Mouse (Mus musculus) embryonic facial prominence, embryonic 12.5 days (tissue): ENCODE results near the gene BC055324. TPM values are rescaled to one million over a fixed set of nuclear protein-coding genes. Genes with fewer than 3 reads are reported as not detected.
A peak's percentile ranks its signal among the peaks of the same experiment; 100 is the strongest.

Source experiments
- ATAC-seq: fragments of 200-750 bp; cut with Nextera tagmentation; 2 replicates; pipeline ENCODE4 v1.8.0; 2017; ENCODE audit not compliant: insufficient number of reproducible peaks, insufficient read depth, low FRiP score, low TSS enrichment
- H3K27ac ChIP-seq: fragments of 300-500 bp; sonication (generic); 2 replicates; pipeline ENCODE4 v1.5.1; 2016; ENCODE audit warnings: mild to moderate bottlenecking
- H3K27me3 ChIP-seq: fragments of 300-500 bp; sonication (generic); 2 replicates; pipeline ENCODE4 v1.6.1; 2016; ENCODE audit warnings: mild to moderate bottlenecking, moderate library complexity
- H3K36me3 ChIP-seq: fragments of 300-500 bp; sonication (generic); 2 replicates; pipeline ENCODE4 v1.6.1; 2016; ENCODE audit warnings: mild to moderate bottlenecking
- H3K4me1 ChIP-seq: fragments of 300-500 bp; sonication (generic); 2 replicates; pipeline ENCODE4 v1.6.1; 2016
- H3K4me2 ChIP-seq: fragments of 300-500 bp; sonication (generic); replicated peaks from 2 replicates; pipeline ENCODE4 v1.6.1; 2016; ENCODE audit warnings: mild to moderate bottlenecking, moderate library complexity
- H3K4me3 ChIP-seq: fragments of 300-500 bp; sonication (generic); 2 replicates; pipeline ENCODE4 v1.5.1; 2016; ENCODE audit warnings: mild to moderate bottlenecking
- H3K9ac ChIP-seq: fragments of 300-500 bp; sonication (generic); 2 replicates; pipeline ENCODE4 v1.6.1; 2016; ENCODE audit warnings: mild to moderate bottlenecking, moderate library complexity
- H3K9me3 ChIP-seq: fragments of 300-500 bp; sonication (generic); 2 replicates; pipeline ENCODE4 v1.6.1; 2016; ENCODE audit warnings: mild to moderate bottlenecking, moderate library complexity
- WGBS: fragments of 180-500 bp; shearing (Covaris S2); methylation state at CpG from one replicate; pipeline ENCODE4 v1.1.7; 2016; 5-methylcytosine and 5-hydroxymethylcytosine counted together
- polyA plus RNA-seq: library from polyadenylated mRNA; unstranded; fragments of >200 nt; fragmentation: Nextera tagmentation; extraction: Ambion mirVana; gene quantifications from 2 replicates; pipeline ENCODE4 v1.2.1, GENCODE M21; 2016

Gene BC055324
- polyA plus RNA-seq, 1 experiment from 2014 or later = 30.8 TPM

DNA sequence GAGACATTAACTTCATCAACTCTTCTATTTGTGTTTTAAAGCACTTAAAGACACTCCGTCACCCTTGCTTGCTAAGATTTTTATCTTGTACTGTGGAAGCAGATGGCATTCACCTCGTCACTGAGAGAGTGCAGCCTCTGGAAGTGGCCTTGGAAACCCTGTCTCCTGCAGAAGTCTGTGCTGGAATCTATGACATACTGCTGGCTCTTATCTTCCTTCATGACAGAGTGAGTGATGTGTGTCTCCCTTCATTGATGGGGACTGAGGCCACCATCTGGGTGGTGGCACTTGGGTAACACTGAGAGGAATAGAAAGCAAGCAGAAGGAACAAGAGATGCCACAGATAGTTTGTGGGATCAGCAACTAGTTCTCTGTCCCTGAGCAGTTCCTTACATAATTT lies 60.0 kb downstream of the BC055324 start:
- Histone ChIP-seq H3K27me3 (no peaks in the 10 kb centered on the region), H3K9me3 (no peaks in the 10 kb centered on the region), H3K4me3 (no peak overlapping the region), H3K4me2 (no peak overlapping the region), H3K4me1 (peaks cover 8% of the 10 kb centered on the region), H3K36me3 (peaks cover 54% of the 10 kb centered on the region), H3K27ac (no peak overlapping the region), H3K9ac (no peak overlapping the region)
- ATAC-seq = no peak
- 88% methylated on average over 2 of the region's 2 CpGs for WGBS

DNA sequence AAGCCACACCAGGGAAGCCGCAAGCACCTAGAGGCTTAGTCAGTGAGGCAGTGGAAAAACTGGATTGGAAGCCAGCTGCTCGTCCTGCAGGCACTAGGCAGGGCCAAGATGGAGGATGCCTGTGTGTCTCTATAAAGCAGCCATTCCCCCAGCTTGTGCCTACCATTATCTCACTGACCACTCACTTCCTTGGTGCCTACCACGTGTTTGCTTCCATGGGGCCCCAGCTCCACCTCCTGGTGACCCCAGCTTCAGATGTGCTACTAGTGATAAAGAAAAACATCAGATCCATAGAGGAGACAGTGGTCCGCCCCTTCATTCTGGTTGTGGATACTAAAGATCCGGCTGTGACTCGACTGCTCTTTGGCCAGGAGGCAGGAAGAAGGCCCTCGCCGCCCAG lies 62.8 kb downstream of the BC055324 start:
- no peak for ATAC-seq
- H3K9ac ChIP-seq = no peak overlapping the region
- no peak overlapping the region for H3K4me2 ChIP-seq
- 85% methylated on average over 8 of the region's 8 CpGs for WGBS
- H3K9me3 ChIP-seq = no peaks in the 10 kb centered on the region
- no peaks in the 10 kb centered on the region for H3K27me3 ChIP-seq
- peaks cover 35% of the 10 kb centered on the region for H3K36me3 ChIP-seq
- H3K4me3 ChIP-seq = no peak overlapping the region
- peaks cover 8% of the 10 kb centered on the region for H3K4me1 ChIP-seq
- H3K27ac ChIP-seq = no peak overlapping the region

DNA sequence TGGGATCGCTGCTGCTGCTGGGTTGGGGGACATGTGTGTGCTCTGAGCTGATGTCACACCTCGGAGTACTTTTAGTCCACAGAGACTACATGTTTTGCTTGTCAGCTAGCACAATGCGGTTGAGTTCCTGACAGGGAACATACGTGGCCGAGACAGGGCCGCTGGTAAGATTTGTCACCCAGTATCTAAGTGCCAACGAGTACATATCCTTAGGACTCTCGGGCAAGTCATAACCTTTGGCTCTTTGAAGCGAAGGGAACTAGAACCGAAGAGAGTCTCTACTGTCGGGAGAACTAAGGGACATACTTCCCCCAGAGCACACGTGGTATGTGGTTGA lies 64.2 kb downstream of the BC055324 start:
- H3K27ac ChIP-seq = no peak overlapping the region
- peaks cover 22% of the 10 kb centered on the region for H3K36me3 ChIP-seq
- ATAC-seq = no peak
- no peaks in the 10 kb centered on the region for H3K27me3 ChIP-seq
- H3K4me2 ChIP-seq = peak overlapping the region; percentile 85
- peak overlapping the region; percentile 96 for H3K4me3 ChIP-seq
- H3K9ac ChIP-seq = peak overlapping the region; percentile 94
- 5% methylated on average over 12 of the region's 12 CpGs for WGBS
- peaks cover 8% of the 10 kb centered on the region for H3K4me1 ChIP-seq
- H3K9me3 ChIP-seq = no peaks in the 10 kb centered on the region

DNA sequence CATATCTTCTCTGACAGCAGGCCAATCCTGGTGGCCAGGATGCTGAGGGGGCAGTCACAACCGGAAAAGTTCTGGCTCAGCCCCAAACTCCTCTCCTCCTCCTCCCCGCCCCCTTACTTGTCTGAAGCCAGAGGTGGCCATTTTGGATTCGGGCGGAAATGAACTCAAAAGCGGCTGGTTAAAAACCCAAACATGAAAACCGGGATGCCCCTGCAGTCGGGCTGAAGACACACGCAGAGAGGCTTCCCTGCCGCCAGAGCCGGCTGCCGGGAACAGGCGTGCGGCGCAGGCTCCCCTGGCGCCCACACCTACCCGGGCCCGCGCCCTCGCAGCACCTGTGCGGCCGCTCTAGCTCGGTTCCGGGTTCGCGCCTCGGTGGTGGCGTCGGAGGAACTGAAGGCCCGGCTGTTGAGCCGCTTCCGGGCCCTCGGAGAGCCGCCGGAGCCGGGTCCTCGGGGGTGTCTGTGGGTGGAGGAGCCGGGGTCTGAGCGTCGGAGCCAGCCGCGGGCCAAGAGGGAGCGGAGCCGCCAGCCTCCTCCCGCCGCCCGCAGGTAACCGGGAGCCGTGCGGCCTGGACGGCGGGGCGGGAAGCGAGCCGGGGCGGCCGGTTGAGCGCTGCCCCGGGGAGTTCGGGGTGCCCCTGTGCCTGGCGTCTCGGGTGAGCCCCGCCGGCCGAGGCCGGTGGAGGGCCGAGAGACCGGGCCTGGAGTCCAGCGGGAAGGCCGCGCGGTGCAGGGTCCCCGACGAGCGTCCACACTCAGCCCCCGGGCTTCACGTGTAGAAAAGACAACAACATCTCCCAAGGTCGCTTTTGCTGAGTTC lies 64.7 kb downstream of the BC055324 start:
- Histone ChIP-seq H3K4me1 (peaks cover 8% of the 10 kb centered on the region), H3K36me3 (peaks cover 16% of the 10 kb centered on the region), H3K27me3 (no peaks in the 10 kb centered on the region), H3K27ac (peak overlapping the region; percentile 63; the same call in 1 of the 2 replicates), H3K9me3 (no peaks in the 10 kb centered on the region), H3K4me2 (peak overlapping the region; percentile 85), H3K9ac (peak overlapping the region; percentile 94), H3K4me3 (peak overlapping the region; percentile 96)
- under 1% methylated on average over 77 of the region's 77 CpGs for WGBS
- ATAC-seq = peak; percentile 91

DNA sequence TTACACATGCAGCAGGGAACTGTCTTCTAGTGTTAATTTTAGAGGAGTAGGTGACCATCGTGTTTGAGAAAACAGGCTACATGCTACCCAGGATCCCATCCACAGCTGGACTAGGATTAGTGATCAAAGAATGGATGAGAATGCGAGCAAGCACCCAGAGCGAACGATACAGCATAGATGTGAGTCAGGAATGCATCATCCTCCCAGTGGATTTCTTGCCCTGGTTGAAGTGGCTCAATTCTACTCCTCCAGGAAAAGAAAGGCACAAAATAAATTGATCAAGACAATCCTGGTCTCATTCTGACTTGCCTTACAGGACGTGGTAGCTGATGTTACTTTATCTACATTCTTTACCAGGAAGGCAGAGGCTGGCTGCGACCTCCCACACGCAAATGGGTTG lies 65.8 kb downstream of the BC055324 start, which contains the start of gene Scyl3:
Gene Scyl3 (plus strand): TSS at position 255 of the 400 bp plus-strand sequence.
- peaks cover 6% of the 10 kb centered on the region; the same call in 1 of the 2 replicates for H3K36me3 ChIP-seq
- WGBS = 62% methylated on average over 7 of the region's 7 CpGs
- peak within 1 kb of the TSS; percentile 96 for H3K4me3 ChIP-seq
- no peaks in the 10 kb centered on the region for H3K9me3 ChIP-seq
- H3K4me1 ChIP-seq = peaks cover 8% of the 10 kb centered on the region
- ATAC-seq = no peak
- peak within 1 kb of the TSS; percentile 63; the same call in 1 of the 2 replicates for H3K27ac ChIP-seq
- H3K27me3 ChIP-seq = no peaks in the 10 kb centered on the region
- peak within 1 kb of the TSS; percentile 85 for H3K4me2 ChIP-seq
- peak within 1 kb of the TSS; percentile 94 for H3K9ac ChIP-seq

DNA sequence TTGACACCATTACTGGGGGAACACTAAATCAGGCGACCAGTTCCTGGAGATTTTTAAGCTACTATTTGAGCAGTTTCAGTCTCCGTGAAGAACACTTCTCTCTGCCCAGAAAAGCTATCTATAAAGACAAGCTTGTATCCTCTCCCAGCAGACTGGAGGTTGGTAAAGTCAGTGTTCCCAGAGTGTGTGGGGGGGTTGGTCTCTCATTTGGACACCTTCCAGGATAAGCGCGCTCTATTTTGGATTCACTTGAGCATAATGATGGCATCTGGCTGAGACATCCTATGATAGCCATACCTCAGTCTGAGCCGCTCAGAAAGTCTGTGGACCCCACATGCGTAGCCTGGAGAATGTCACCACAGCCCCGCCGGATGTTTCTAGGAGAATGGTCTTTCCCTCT lies 70.5 kb downstream of the BC055324 start:
- Histone ChIP-seq H3K4me2 (no peak overlapping the region), H3K4me1 (no peaks in the 10 kb centered on the region), H3K4me3 (no peak overlapping the region), H3K36me3 (no peaks in the 10 kb centered on the region), H3K27me3 (no peaks in the 10 kb centered on the region), H3K9ac (no peak overlapping the region), H3K9me3 (no peaks in the 10 kb centered on the region), H3K27ac (no peak overlapping the region)
- ATAC-seq = no peak
- WGBS = 91% methylated on average over 8 of the region's 8 CpGs

DNA sequence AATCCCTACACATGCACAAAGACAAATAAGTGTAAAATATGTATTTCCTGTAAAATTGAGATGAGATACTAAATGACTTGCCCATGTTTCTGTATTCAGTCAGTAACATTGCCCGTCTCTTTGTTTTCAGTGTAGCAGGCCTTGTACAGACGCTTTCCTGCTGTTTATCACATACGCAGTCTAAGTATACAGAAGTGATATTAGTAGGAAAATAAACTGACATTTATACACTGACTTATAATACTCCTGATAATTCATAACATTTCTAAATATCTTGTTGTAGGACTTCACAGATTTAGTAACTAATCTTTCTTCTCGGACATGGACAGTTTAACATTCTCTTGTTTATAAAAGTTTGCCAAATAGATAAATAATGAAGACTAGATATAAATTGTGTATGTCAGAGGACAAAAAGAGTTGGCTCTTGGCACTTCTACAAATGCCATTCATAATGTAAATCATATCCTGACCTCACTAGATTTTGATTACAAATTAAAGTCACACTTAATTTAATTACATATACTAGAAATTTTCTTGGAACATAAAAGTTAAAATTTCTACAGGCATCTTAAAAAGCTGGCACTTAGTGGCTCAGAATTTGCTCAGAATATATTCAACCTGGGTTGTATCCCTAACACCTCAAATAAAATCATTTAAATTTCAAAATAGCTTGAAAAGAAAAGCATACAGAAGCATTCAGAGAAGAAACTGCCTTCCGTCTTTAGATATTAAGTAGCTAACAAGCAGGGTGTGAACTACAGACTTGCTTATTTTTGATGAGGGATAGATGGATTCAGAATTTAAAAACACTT lies 77.0 kb downstream of the BC055324 start:
- no peak for ATAC-seq
- Histone ChIP-seq H3K27ac (no peak overlapping the region), H3K4me2 (no peak overlapping the region)

DNA sequence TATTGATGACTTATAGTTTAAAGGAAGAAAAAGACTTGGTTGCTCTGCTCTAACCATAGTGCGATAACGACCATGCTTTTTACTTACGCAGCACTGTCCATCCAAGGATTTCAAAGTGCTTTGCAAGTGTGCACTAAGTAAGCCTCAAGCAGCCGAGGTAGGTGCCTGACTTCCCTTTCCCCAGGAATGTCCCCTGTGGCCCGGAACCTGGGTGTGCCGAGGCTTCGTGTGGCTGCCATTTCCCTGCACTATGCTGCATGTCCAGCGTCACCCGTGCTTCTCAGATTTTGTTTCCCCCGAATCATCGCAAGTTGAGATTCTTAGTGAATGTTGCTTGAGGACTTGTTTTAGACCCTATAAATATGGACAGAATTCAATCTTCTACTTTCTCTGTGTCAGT lies 82.6 kb downstream of the BC055324 start:
- no peaks in the 10 kb centered on the region for H3K9me3 ChIP-seq
- H3K9ac ChIP-seq = no peak overlapping the region
- WGBS = 87% methylated on average over 11 of the region's 11 CpGs
- no peak overlapping the region for H3K27ac ChIP-seq
- H3K4me1 ChIP-seq = peaks cover 11% of the 10 kb centered on the region
- H3K27me3 ChIP-seq = no peaks in the 10 kb centered on the region
- peaks cover 11% of the 10 kb centered on the region; the same call in 1 of the 2 replicates for H3K36me3 ChIP-seq
- H3K4me2 ChIP-seq = no peak overlapping the region
- no peak overlapping the region for H3K4me3 ChIP-seq
- no peak for ATAC-seq

More for the DNA sequence above, 77.0 kb downstream of the BC055324 start:
- Histone ChIP-seq H3K36me3 (peaks cover 14% of the 10 kb centered on the region), H3K27me3 (no peaks in the 10 kb centered on the region), H3K4me3 (no peak overlapping the region), H3K9ac (no peak overlapping the region), H3K9me3 (no peaks in the 10 kb centered on the region), H3K4me1 (no peaks in the 10 kb centered on the region)
- WGBS = 92% methylated on average over 5 of the region's 5 CpGs

DNA sequence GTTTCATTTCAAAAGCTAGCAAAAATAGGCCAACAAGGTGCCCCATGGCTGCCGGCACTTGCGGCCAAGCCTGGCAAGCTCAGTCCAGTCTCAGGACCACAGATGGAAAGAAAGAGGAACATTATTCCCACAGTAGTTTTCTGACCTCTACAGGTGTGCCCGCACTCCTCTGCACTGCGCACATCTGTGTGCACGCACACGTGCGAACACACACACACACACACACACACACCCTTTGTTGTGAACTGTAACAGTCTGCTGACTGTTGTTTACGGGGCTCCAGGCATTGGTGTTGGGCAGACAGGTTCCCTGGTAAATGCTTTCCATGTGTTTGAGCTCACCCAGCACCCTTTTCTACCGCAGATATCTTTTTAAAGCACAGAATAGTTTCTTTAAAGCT lies 83.8 kb downstream of the BC055324 start:
- H3K4me3 ChIP-seq = no peak overlapping the region
- WGBS = 90% methylated on average over 9 of the region's 9 CpGs
- no peaks in the 10 kb centered on the region for H3K27me3 ChIP-seq
- no peak overlapping the region for H3K4me2 ChIP-seq
- no peaks in the 10 kb centered on the region for H3K9me3 ChIP-seq
- peaks cover 3% of the 10 kb centered on the region; the same call in 1 of the 2 replicates for H3K36me3 ChIP-seq
- no peak overlapping the region for H3K9ac ChIP-seq
- ATAC-seq = 0 out of 2 replicates have a peak, but pooled peaks have one; percentile 47
- H3K27ac ChIP-seq = no peak overlapping the region
- H3K4me1 ChIP-seq = peaks cover 15% of the 10 kb centered on the region

DNA sequence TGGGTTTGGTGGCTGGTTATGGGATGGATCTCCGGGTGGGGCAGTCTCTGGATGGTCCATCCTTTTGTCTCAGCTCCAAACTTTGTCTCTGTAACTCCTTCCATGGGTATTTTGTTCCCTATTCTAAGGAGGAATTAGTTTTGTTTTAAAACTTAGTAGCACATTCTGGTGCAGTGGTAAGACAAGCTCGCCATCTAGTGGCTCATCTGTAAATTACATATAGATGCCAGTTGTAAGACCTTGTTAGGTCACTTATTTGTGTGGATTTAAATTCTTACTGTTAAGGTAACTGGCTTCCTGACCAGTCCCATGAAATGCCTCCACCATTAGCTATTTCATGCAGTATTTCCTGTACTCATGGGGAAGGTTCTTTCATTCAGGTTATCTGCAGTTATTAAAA lies 84.3 kb downstream of the BC055324 start:
- Histone ChIP-seq H3K9ac (no peak overlapping the region), H3K27me3 (no peaks in the 10 kb centered on the region), H3K4me2 (no peak overlapping the region), H3K4me1 (peaks cover 19% of the 10 kb centered on the region), H3K4me3 (no peak overlapping the region), H3K9me3 (no peaks in the 10 kb centered on the region), H3K36me3 (no peaks in the 10 kb centered on the region), H3K27ac (no peak overlapping the region)
- 4% methylated on average over 2 of the region's 2 CpGs for WGBS
- ATAC-seq = no peak

DNA sequence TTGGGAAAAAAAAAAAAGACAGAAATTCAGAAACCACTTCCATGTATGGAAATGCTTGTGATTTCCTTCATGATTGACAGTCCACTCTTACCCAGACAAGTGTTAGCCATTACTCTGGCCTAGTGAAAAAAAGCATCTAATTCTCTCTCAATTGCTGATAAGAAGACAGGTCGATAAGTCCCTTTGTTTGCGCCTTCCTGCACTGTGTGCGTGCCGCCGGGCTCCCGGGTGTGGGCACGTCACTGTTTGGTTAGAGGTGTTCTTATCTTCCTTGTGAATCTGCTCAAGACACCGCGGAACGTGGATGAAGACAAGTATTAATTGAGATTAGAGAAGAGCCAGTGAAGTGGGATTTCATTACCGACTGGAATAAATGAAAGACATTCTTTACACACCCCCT lies 86.2 kb downstream of the BC055324 start:
- no peak for ATAC-seq
- H3K36me3 ChIP-seq = no peaks in the 10 kb centered on the region
- WGBS = 47% methylated on average over 11 of the region's 11 CpGs
- H3K9ac ChIP-seq = no peak overlapping the region
- no peak overlapping the region for H3K27ac ChIP-seq
- H3K4me2 ChIP-seq = no peak overlapping the region
- H3K9me3 ChIP-seq = no peaks in the 10 kb centered on the region
- H3K4me3 ChIP-seq = no peak overlapping the region
- H3K4me1 ChIP-seq = peaks cover 20% of the 10 kb centered on the region
- H3K27me3 ChIP-seq = no peaks in the 10 kb centered on the region
